Mouse (Mus musculus) heart, embryonic 13.5 days (tissue): ENCODE data around the gene Rbpj. TPM values are rescaled to one million over a fixed set of nuclear protein-coding genes. Genes with fewer than 3 reads are reported as not detected.

ENCODE experiments used
- ATAC-seq: fragments of 200-750 bp; cut with Nextera tagmentation; 2 replicates; pipeline ENCODE4 v1.8.0; 2017; ENCODE audit warnings: moderate TSS enrichment; ENCODE audit not compliant: insufficient number of reproducible peaks, low FRiP score, low TSS enrichment; ENCODE audit errors: extremely low read depth
- H3K27ac ChIP-seq: fragments of 300-500 bp; sonication (generic); replicated peaks from 2 replicates; pipeline ENCODE4 v1.5.1; 2015; ENCODE audit warnings: moderate library complexity, mild to moderate bottlenecking, inconsistent platforms
- H3K27me3 ChIP-seq: fragments of 300-500 bp; sonication (generic); replicated peaks from 2 replicates; pipeline ENCODE4 v1.6.1; 2015; ENCODE audit warnings: mild to moderate bottlenecking, inconsistent platforms
- H3K36me3 ChIP-seq: fragments of 300-500 bp; sonication (generic); 2 replicates; pipeline ENCODE4 v1.6.1; 2015; ENCODE audit warnings: mild to moderate bottlenecking, inconsistent platforms
- H3K4me1 ChIP-seq: fragments of 300-500 bp; sonication (generic); 2 replicates; pipeline ENCODE4 v1.6.1; 2015; ENCODE audit warnings: inconsistent platforms
- H3K4me2 ChIP-seq: fragments of 300-500 bp; sonication (generic); 2 replicates; pipeline ENCODE4 v1.6.1; 2015; ENCODE audit warnings: inconsistent platforms, mild to moderate bottlenecking, moderate library complexity
- H3K4me3 ChIP-seq: fragments of 300-500 bp; sonication (generic); 2 replicates; pipeline ENCODE4 v1.5.1; 2015; ENCODE audit warnings: moderate library complexity, mild to moderate bottlenecking, inconsistent platforms
- H3K9ac ChIP-seq: fragments of 300-500 bp; sonication (generic); 2 replicates; pipeline ENCODE4 v1.6.1; 2015; ENCODE audit warnings: inconsistent platforms, mild to moderate bottlenecking, moderate library complexity
- H3K9me3 ChIP-seq: fragments of 300-500 bp; sonication (generic); 2 replicates; pipeline ENCODE4 v1.6.1; 2016; ENCODE audit warnings: inconsistent platforms
- WGBS: fragments of 180-500 bp; shearing (Covaris S2); methylation state at CpG from one replicate; pipeline ENCODE4 v1.1.7; 2015; ENCODE audit warnings: mixed read lengths; 5-methylcytosine and 5-hydroxymethylcytosine counted together
- polyA plus RNA-seq: library from polyadenylated mRNA; unstranded; fragments of >200 nt; fragmentation: Nextera tagmentation; extraction: Ambion mirVana; gene quantifications from 2 replicates; pipeline ENCODE4 v1.2.1, GENCODE M21; 2015

Gene Rbpj
- polyA plus RNA-seq, 1 experiment from 2014 or later = 19.1 TPM

DNA sequence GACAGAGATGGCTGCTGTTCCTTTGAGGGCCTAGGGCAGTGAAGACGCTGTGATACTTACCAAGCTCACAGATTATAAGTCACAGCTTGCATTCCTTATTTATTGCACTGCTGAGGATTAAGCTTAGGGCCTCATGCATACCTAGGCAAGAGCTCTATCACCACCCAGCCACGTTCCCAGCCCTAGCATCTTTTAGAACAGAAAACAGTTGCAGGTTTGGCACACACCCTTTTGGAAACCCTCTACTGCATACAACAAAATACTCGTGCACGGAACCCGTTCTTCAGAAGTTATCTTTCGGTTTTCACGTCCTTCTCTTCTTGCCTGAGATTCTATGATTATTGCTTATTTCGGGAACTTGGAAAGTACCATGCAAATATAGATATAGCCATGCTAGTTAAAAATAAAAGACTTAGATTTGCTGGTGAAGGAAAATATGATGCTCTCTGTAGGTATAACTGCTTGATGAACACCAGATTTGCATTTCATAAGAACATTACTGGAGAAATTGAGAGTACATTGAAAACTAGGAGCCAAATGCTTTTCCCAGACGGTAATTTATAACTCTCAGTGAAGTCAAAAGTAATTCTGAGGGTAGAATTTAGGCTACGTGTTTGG is 111.4 kb downstream of the Rbpj start:
- no peak overlapping the region for H3K4me3 ChIP-seq
- no peak for ATAC-seq
- H3K4me1 ChIP-seq = no peaks in the 10 kb centered on the region
- no peaks in the 10 kb centered on the region for H3K36me3 ChIP-seq
- no peak overlapping the region for H3K27ac ChIP-seq
- no peaks in the 10 kb centered on the region for H3K9me3 ChIP-seq
- WGBS = 74% methylated on average over 10 of the region's 10 CpGs
- no peaks in the 10 kb centered on the region for H3K27me3 ChIP-seq
- no peak overlapping the region for H3K9ac ChIP-seq
- no peak overlapping the region for H3K4me2 ChIP-seq

DNA sequence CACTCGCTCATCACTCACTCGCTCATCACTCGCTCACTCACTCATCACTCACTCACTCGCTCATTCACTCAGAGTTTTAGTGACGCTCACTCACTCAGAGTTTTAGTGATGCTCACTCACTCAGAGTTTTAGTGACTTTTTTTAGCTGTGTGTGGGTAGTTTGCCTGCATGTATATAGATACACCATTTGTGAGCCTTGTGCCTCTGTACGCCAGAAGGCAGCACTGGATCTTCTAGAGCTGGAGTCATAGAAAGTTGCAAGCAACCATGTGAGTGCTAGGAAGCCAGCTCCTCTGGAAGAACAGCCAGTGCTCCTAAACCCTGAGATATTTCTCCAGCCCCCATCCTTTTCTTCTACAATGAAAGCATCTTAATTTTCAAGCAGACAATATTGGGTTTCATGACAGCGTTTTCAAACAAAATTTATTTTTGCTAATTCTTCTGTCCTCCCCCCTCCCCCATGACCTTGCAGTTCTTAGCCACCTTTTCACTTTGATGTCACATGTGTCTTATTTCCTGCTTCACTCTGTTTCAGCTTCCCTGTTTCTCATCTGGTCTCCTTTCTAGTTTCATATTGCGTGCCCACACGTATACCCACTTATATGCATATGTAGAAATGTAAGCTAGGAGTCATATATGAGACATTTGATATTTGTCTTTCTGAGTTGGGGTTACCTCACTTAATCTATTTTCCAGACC is 118.3 kb downstream of the Rbpj start:
- Histone ChIP-seq H3K27me3 (0 out of 2 replicates have a peak, but pooled peaks cover 4% of the 10 kb centered on the region), H3K4me2 (no peak overlapping the region), H3K4me1 (peaks cover 5% of the 10 kb centered on the region), H3K9ac (no peak overlapping the region), H3K9me3 (no peaks in the 10 kb centered on the region), H3K36me3 (no peaks in the 10 kb centered on the region), H3K4me3 (no peak overlapping the region), H3K27ac (no peak overlapping the region)
- 86% methylated on average over 9 of the region's 9 CpGs for WGBS
- ATAC-seq = no peak

DNA sequence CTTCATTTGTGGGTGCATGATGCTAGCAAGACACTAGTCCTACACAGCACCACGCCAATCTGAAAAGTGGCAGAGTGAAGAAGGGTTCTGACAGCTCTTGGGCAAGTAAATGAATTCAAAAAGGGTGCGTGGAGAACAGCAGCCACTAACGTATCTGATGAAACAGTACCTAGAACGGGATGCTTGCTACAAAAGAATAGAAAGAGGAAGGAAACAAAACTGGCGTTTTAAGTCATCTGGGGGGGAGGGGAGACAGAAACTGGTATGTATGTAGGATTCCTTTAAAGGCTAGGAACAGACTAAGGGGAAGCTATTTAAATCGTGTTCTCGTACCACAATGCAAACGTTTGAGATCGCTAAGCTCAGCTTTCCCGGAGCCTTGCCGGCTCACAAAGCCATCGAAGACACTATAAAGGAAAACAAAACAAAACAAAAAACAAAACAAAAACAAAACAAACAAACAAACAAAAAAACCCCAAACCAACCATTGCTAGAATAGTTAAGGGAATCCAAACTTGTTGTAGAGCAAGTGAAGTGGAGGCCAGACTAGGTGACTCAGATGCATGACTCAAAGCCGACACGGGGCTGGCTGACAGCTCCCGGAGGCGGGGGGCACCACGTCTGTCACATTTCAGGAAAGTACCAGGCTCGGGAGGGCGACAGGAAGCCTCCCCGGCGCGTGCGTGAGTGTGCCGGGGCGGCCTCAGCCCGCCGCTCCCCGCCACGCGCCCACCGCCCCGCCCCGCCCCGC is 122.6 kb downstream of the Rbpj start:
- Histone ChIP-seq H3K36me3 (no peaks in the 10 kb centered on the region), H3K27ac (peak overlapping the region; percentile 99), H3K9ac (peak overlapping the region; percentile 97), H3K4me2 (peak overlapping the region; percentile 99), H3K9me3 (no peaks in the 10 kb centered on the region), H3K4me1 (peaks cover 26% of the 10 kb centered on the region), H3K4me3 (peak overlapping the region; percentile 96), H3K27me3 (0 out of 2 replicates have a peak, but pooled peaks cover 4% of the 10 kb centered on the region)
- 2% methylated on average over 33 of the region's 34 CpGs for WGBS
- peak; percentile 14 for ATAC-seq

DNA sequence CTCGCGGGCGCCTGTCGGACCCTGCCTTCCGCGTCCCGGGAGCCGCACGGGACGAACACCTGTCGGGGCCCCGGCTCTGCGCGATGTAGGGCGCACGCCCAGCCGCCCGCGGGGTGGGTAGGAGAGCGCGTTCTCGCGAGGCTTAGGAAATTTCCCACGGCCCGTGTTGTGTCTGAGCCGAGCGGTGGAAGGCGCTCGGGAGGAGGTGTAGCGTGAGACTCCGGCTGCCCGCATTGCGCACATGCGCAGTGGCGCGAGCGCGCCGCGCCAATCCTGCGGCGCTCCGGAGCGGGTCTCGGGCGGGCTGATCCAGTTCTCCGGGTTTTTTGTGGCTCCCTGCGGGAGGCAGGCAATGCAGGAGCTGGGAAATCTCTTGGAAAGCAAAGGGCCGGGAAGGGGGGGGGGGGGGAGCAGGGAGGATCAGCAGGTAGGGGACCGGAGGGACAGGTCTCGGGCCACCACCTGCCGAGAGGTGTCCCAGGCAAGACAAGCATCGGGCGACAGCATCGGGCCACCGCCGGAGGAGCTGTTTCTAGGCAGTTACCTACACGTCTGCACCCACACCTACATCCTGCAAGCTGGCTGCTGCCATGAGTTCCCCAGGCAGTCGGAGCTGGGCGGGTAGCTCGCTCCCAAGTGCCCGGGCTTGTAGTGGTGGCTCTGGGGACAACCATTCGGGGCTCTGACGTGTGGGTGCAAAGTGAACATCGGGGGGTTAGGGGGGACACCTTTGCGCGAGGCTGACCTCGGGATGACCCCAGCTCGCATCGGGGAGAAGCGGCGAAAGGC is 123.4 kb downstream of the Rbpj start:
- WGBS = under 1% methylated on average over 68 of the region's 72 CpGs
- ATAC-seq = peak; percentile 76
- 0 out of 2 replicates have a peak, but pooled peaks cover 4% of the 10 kb centered on the region for H3K27me3 ChIP-seq
- H3K36me3 ChIP-seq = no peaks in the 10 kb centered on the region
- H3K9ac ChIP-seq = peak overlapping the region; percentile 97
- H3K9me3 ChIP-seq = no peaks in the 10 kb centered on the region
- H3K4me2 ChIP-seq = peak overlapping the region; percentile 99
- H3K4me1 ChIP-seq = peaks cover 31% of the 10 kb centered on the region
- H3K4me3 ChIP-seq = peak overlapping the region; percentile 96
- H3K27ac ChIP-seq = peak overlapping the region; percentile 99

DNA sequence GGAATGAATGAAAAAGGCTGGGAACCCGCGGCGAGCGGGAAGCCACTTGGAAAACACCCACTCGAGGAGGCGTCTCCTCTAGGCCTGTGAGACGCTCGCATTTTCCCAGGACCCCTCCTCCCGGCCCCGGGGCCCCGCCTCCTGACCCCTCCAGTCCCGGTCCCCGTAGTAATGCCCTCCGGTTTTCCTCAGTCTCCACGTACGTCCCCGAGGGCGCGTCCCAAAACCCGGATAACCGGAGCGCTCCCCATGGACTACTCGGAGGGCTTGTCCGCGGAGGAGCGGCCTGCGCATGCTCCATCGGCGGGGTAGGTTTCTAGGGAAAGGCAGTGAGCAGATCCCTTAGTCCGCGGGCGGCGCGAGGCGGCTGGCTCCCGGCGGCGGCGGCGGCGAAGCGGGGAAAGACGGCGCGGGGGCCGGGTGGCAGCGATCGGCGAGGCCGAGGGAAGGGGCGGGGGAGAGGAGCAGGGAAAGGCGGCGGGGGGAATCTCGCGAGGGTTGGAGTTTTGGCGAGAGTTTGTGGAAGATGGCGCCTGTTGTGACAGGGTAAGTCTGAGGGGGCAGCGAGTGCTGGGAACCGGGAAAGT is 124.3 kb downstream of the Rbpj start:
- peak; percentile 78 for ATAC-seq
- Histone ChIP-seq H3K4me2 (peak overlapping the region; percentile 99), H3K27ac (peak overlapping the region; percentile 99), H3K27me3 (0 out of 2 replicates have a peak, but pooled peaks cover 4% of the 10 kb centered on the region), H3K4me1 (peaks cover 33% of the 10 kb centered on the region), H3K4me3 (peak overlapping the region; percentile 96), H3K9ac (peak overlapping the region; percentile 97), H3K9me3 (no peaks in the 10 kb centered on the region), H3K36me3 (no peaks in the 10 kb centered on the region)
- under 1% methylated on average over 53 of the region's 59 CpGs for WGBS

DNA sequence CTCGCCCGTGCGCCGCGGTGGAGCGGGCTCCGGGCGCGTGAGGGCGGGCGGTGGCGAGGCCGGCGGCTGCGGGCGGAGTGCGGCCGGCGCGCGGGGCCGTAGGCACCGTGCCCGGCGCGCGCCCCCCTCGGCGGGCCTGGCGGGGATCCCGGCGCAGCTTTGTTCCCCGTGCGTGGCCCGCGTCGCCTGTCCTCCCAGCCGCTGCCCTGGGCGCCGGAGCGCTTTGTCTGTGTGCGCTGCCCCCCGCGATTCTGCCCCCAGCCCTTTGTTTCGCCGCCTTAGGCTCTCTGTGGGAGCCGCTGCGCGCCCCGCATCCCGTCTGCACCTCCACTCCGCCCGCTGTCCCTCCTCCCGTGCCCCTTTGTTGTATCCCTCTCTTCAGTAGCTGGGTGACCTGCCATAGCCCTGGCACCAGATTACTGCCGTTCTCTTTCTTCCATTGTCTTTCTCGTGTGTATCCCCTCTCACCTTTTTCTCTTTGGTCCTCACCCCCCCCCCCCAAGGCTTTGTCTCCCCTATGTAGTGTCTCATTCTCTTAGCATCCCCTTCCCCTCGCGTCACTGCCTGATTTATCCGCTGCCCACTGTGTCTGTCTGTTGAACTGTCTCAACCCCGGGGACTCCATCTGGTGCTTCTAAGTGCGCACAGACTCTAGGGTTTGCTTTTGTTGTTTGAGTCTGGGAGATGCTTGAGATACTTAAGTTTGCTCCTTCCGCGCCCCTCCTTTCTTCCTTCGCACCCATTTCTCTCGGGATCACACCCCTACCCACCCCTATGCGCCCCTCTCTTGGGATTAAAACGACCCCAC is 125.1 kb downstream of the Rbpj start:
- WGBS = 0% methylated on average over 36 of the region's 67 CpGs
- no peaks in the 10 kb centered on the region for H3K9me3 ChIP-seq
- 0 out of 2 replicates have a peak, but pooled peaks cover under 1% of the 10 kb centered on the region for H3K27me3 ChIP-seq
- H3K4me3 ChIP-seq = peak overlapping the region; percentile 96
- peak overlapping the region; percentile 99 for H3K4me2 ChIP-seq
- peak overlapping the region; percentile 99 for H3K27ac ChIP-seq
- H3K4me1 ChIP-seq = peaks cover 33% of the 10 kb centered on the region
- peak overlapping the region; percentile 97 for H3K9ac ChIP-seq
- no peaks in the 10 kb centered on the region for H3K36me3 ChIP-seq
- no peak for ATAC-seq

DNA sequence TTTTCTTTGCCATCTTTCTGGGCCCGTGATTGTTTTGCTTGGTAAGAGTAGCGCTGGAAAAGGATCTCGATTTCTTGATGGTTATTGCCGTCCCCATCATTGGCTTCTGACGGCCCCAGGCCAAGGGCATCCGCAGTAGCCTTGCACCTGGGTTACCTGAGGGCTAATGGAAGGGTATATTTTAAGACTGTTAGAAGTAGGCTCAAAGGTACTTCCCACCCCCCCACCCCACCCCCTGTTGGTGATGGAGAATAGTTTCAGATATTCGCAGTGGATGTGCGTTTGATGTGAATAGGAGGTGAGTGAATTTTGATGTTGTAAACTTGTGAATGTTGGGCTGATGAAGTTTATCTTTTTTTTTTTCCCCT is 125.7 kb downstream of the Rbpj start:
- peaks cover 33% of the 10 kb centered on the region for H3K4me1 ChIP-seq
- H3K27ac ChIP-seq = peak overlapping the region; percentile 99
- H3K4me3 ChIP-seq = peak overlapping the region; percentile 96
- H3K27me3 ChIP-seq = no peaks in the 10 kb centered on the region
- peak overlapping the region; percentile 97 for H3K9ac ChIP-seq
- no peaks in the 10 kb centered on the region for H3K36me3 ChIP-seq
- WGBS = 5% methylated on average over 8 of the region's 8 CpGs
- no peak for ATAC-seq
- H3K4me2 ChIP-seq = peak overlapping the region; percentile 99
- H3K9me3 ChIP-seq = no peaks in the 10 kb centered on the region

DNA sequence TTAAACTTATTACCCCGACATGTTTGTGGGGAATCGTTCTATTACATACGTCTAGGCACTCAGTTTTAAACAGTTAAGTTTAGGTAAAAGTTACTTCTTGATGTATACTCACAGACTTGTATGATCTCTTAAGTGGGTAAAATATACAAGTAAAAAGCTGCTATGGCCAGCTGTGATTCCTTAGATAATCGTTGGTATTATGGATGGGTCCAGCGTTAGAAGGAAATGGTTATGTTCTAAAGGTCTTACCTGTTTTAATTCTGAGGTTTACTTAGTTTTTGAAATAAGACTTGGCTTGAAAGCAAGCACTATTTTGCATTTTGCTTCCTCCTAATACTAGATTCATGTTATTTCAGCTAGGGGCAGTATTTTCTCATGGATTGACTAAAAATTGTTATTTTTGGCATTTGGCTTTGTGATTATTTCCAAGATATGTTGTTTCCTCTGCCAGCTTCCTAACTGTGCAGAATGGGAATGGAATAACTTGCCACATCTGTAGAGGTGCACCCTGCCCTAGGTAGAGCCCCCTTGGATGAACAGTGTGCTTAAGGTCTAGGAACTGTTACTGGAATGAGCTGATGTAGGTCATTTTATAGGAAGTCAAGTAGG is 127.2 kb downstream of the Rbpj start:
- Histone ChIP-seq H3K9ac (no peak overlapping the region), H3K4me3 (no peak overlapping the region), H3K4me2 (0 out of 2 replicates have a peak overlapping the region, but pooled peaks have one; percentile 5), H3K27me3 (no peaks in the 10 kb centered on the region), H3K4me1 (peaks cover 40% of the 10 kb centered on the region), H3K27ac (no peak overlapping the region), H3K36me3 (no peaks in the 10 kb centered on the region), H3K9me3 (no peaks in the 10 kb centered on the region)
- 76% methylated on average over 5 of the region's 5 CpGs for WGBS
- no peak for ATAC-seq

DNA sequence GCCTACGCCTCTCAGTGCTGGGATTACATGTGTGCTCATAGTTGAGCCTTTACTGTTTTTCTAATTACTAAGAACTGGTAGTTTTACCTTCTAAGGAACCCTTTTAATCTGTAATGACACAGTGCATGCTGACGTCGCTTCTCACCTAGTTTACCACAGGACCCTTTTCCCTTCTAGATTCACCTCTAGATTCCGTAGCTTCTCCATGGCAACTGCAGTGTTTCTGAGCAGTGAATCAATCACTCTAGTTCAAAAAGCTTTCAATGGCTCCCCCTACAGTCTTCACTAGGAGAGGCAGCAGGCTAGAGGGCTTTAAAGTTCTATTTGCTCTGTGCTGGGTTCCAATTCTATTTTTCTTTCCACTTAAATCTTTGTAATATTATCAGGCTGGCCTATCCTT is 128.3 kb downstream of the Rbpj start:
- Histone ChIP-seq H3K27me3 (no peaks in the 10 kb centered on the region), H3K36me3 (no peaks in the 10 kb centered on the region), H3K9ac (no peak overlapping the region), H3K27ac (no peak overlapping the region), H3K9me3 (no peaks in the 10 kb centered on the region), H3K4me2 (peak overlapping the region; percentile 29; the same call in 1 of the 2 replicates), H3K4me1 (peaks cover 37% of the 10 kb centered on the region), H3K4me3 (no peak overlapping the region)
- ATAC-seq = no peak
- 29% methylated on average over 4 of the region's 4 CpGs for WGBS

DNA sequence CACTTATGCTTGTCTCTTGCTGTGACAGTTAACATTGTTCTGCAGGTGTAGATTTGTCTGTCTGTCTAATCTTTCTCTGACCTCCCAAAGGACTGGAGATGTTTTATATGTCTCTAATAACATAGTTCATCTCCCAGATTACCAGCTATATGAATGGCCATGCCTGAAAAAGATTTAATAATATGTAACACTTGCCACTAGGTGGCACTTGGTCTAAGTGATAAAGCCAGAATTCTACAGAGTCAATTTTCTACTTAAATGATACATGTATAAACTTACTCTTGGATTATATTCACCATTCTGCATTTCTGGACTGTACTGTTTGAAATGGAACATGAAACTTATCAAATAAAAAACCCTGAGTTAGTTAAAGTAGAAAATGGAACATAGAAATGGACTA is 132.6 kb downstream of the Rbpj start:
- Histone ChIP-seq H3K27ac (no peak overlapping the region), H3K4me1 (peaks cover 21% of the 10 kb centered on the region), H3K9me3 (no peaks in the 10 kb centered on the region), H3K27me3 (no peaks in the 10 kb centered on the region), H3K36me3 (no peaks in the 10 kb centered on the region), H3K4me2 (no peak overlapping the region), H3K9ac (no peak overlapping the region), H3K4me3 (no peak overlapping the region)
- ATAC-seq = no peak
